Mouse (Mus musculus) activated CD4-positive, CD25-positive, alpha-beta regulatory T cell, adult 4 months (primary cell): ENCODE measurements around the gene Tmprss13. TPM values are rescaled to one million over a fixed set of nuclear protein-coding genes. Genes with fewer than 3 reads are reported as not detected.

ENCODE experiments used
- ATAC-seq: one replicate; pipeline ENCODE4 v1.8.0; 2017
- polyA plus RNA-seq, 2 experiments: library from polyadenylated mRNA; unstranded; fragments of 100-300 nt; shearing (Covaris generic); gene quantifications; one replicate each; pipeline ENCODE4 v1.2.1; 2017

The Tmprss13 gene
- 1 to 10 TPM; 8.2 to 9.2 TPM for polyA plus RNA-seq

- ATAC-seq, result no peak
Measured at GRCm38 (mm10) chr9:45318855-45319254, at the start of gene Tmprss13. Tmprss13 (plus strand) TSS chr9:45319100.

GRCm38 (mm10) chr9:45272213-45272612 is 46.7 kb upstream of the Tmprss13 start:
- ATAC-seq, result no peak

- peak; percentile 19 for ATAC-seq
Measured at GRCm38 (mm10) chr9:45274218-45274617, 44.7 kb upstream of the Tmprss13 start.

GRCm38 (mm10) chr9:45274635-45275034 is 44.3 kb upstream of the Tmprss13 start:
- no peak for ATAC-seq

DNA sequence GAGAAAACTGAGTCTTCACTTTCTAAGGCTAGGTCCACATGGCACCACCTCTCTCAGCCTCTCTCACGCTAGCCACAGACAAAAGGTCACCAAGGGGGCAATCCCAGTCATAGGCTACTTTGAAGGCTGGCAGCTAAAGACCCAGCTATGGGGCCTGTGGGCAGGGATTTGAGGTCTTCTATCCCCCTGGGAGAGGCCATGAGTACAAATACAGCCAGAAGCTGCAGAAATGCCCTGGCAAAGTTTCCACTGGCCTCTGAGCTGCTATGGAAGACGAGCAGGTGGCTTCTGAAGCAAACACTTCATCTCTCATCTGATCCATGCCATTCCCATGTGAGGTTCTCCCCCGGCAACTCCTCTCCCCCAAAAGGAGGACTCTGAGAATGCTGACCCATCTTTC is 38.8 kb upstream of the Tmprss13 start:
- no peak for ATAC-seq

GRCm38 (mm10) chr9:45280891-45281290 is 38.0 kb upstream of the Tmprss13 start:
- ATAC-seq, result no peak

- ATAC-seq, result no peak
Measured at GRCm38 (mm10) chr9:45282466-45282865, 36.4 kb upstream of the Tmprss13 start.

DNA sequence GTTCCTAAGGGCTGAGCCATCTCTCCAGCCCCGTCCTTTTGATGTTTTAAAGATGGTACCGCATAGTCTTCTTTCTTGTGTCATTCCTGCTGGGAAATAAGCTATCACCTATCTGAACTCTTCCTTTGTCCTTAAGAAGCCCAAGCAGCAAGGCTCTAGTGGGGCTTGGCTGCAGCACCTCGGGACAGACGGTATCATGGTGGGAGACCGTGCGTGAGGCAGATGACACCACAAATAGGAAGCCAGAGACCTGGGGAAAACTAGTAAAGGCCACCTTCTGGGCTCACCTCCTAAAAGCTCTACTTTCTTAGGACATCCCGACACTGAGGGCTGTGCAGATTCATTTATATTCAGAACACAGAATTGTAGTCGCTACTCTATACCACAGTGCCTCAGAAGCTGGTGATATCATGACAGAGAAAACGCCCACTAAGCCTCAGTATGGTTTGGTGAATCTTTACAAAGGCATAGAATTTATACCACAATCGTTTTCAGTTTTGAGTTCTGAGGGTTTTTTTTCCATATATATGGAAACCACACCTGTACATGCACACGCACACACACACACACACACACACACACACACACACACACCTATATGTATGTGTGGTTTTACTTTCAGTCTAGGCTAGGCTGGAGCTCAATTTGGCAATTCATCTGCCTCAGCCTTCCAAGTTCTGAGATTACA is 27.3 kb upstream of the Tmprss13 start:
- peak; percentile 63 for ATAC-seq

DNA sequence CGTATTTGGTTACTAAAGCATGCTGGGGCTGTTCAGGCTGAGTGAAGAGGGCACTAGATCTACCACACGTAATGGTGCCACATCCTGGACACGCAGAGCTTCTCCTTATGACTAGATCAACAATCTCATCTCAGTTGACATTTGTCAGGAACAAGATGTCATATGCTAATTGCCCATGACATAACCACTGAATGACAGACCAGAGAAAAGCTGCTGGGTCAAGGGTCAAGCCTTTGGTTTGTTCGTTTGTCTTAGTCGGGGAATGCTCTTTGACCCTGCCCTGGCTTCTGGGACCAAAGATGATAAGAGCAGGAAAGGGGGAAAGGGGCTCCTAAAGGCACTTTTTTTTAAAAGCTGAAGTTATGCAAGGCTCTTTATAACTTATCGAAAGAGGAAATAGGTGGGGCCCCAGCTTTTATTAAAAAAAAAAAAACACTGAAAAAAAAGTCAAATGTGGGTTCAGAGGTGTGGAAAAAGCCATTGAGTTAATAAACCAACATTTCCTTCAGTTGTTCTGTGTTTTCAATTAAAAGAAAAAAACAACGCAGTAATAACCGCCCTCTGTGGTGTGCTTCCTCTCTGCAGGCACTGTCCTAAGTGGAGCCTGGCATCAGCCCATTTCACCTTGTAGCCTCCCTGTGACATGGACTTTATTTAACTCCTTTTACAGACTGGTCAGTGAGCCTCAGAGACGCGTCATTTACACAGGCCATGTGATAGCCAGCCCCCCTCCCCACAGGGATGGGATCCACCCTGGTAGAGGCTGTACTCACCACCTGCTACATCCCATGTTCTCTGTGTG is 24.5 kb upstream of the Tmprss13 start:
- ATAC-seq, result peak; percentile 80

DNA sequence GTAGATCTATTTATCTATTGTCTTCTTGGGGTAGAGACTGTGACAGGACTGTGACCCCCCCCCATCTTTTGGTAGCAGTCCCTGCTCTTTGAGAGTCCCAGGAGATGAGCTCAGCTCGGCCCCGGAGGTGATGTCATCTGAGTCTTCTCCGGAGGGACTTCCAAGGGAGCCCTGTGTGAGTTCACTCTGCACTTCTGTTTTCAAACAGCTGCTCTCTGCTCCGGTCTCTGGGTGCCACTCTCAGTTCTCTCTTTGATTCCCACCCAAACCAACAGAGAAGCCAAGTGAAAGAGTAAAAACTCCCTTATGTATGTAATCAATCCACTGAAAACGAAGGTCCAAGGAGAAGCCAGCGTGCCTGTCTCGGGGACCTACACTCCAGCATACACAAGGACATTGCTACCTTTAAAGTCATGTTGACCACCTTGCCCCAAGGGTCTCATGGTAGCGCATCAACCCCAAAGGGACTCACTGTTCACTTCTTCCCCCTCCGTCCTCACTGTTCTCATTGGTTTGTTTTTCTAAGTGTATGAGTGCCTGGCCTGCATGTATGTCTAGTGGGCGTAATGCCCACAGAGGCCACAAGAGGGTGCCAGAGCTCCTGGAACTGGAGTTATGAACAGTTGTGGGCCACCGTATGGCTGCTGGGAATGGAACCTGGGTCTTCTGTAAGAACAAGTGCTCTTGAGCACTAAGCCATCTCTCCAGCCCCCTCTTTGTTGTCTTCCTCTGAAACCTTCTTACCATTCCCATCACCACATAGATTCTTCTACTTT is 19.5 kb upstream of the Tmprss13 start:
- ATAC-seq, result no peak

DNA sequence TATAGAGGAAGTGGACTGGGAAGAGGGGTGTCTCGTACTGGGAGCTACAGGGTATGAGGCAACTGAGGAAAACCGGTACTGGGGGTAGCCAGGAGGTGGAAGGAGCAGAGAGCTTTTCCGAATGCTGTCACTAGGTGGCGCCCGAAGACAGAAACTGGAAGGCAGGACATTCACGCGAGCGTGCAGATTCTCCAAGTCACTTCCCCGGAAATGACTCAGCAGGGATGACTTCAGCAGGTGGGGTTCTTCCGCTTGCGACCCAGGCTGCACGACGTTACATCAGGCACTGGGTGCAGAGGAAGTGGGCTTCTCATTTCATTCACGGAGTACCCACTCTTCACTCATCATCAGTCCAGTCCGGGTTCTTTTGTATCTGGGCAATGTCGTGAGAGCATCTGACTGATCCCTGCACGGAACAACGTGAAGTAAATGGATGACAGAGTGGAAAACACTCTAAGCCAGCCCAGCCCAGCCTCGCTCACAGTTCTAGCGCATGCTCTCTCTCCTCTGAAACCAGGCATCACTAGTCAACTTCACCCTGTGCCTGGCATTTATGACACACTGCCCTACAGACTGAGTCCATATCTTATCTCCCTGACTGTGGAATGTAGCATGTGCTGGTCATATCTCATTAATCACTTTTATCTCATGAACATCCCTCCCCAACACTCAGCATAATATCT is 18.3 kb upstream of the Tmprss13 start:
- ATAC-seq, result peak; percentile 94

- no peak for ATAC-seq
Measured at GRCm38 (mm10) chr9:45301771-45302170, 17.1 kb upstream of the Tmprss13 start.

- ATAC-seq, result no peak
Measured at GRCm38 (mm10) chr9:45306746-45307410, 12.0 kb upstream of the Tmprss13 start.

DNA sequence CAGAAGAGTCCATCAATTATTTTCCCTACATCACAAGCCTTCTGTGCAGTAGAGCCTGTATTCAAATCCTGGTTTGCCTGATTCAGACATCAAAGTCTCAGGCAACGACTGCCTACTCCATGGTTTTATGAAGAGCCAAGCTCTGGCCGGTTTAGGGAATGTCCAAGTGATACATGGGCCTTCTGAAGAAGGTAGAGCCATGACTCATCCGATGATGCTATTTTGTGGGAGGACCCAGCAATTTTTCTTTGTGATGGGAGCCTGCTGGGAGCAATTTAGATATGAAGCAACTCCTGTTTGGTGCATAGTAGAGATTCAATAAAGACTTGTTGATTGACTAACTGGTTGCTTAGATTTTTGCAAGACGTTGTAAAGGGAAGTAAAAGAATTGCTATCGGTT is 10.4 kb upstream of the Tmprss13 start:
- no peak for ATAC-seq

DNA sequence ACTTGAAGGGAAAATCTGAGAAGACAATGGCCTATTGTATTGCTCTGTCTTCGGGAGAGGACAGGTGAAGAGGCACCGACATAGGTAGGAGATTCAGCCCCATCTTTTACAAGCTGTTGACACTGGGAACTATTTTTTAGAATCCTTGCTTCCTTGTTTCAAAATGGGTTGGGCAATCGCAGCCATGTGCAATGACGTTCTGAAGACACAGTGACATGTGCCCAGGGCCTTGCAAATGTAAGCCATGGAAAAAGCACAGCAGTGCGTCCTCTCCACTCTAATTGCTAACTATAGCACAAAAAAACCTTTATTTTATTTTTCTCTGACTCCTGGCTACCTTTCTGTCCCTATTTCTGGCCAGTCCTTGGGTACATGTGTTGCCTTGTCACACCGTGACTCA is 7.0 kb upstream of the Tmprss13 start:
- no peak for ATAC-seq

DNA sequence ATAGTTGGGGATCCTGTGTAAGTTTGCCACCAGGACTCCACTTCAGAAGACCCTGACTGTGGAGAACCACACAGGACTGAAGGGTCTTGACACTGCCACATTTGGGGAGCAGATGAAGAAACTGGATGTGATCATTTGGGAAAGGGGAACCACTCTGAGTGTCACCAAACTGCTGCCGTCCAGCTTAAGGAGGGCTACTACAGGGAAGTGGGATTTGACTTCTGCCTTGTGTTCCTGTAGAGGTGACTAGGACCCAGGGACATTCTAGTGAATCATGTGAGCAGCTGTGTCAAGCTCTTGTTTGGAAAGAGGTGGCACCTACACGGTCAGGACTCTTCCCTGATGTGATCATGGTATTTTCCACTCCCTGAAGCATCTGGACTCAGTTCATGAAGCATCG is 5.0 kb upstream of the Tmprss13 start:
- ATAC-seq, result no peak

- no peak for ATAC-seq
Measured at GRCm38 (mm10) chr9:45317635-45318034, 1.3 kb upstream of the Tmprss13 start.

DNA sequence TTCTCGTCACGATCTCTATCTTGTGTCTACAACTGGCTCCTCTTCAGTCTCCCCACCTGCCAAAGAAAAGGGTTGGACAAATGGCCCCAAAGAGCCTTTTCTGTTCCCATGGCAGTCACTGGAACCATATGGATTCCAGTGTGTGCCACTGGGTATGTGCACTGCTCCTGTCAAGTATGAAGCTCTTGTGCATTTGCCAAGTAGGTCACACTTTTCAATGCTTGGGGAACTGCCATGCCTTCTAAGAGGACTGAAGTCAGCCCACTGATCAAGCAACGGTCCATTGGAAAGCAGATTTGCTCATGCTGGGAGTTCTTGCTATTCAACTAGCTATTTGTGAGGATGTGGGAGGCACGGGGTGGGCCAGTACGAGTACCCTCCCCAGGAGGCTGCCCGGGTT is 2.6 kb downstream of the Tmprss13 start:
- no peak for ATAC-seq

GRCm38 (mm10) chr9:45321946-45322430 is 3.1 kb downstream of the Tmprss13 start:
- no peak for ATAC-seq

- ATAC-seq, result no peak
Measured at GRCm38 (mm10) chr9:45326390-45326789, 7.5 kb downstream of the Tmprss13 start.

DNA sequence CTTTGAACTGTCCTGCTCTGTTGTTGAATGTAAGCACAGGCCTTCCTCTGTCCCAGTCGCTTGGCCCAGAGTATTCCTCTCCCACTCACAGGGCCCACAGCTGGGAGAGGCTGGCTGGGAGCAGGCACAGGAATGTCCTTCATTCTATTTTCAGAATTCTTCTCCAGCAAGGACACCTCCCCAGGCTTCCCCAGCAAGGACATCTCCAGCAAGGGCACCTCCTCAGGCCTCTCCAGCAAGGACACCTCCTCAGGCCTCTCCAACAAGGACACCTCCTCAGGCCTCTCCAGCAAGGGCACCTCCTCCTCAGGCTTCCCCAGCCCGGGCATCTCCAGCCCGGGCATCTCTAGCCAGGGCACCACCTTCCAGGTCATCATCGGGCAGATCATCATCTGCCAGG is 9.4 kb downstream of the Tmprss13 start:
- ATAC-seq, result no peak

- ATAC-seq, result peak; percentile 71
Measured at GRCm38 (mm10) chr9:45329577-45329976, 10.7 kb downstream of the Tmprss13 start.
